Mouse (Mus musculus) heart, postnatal 0 days (tissue): ENCODE data around the gene Emilin2.

Experiments
- CTCF ChIP-seq: IDR thresholded peaks from 2 replicates; pipeline ENCODE4 v1.5.1; 2016; ENCODE audit warnings: antibody characterized with exemption, control low read depth, low read depth
- EP300 ChIP-seq: IDR thresholded peaks from 2 replicates; pipeline ENCODE4 v1.6.1; 2016; ENCODE audit warnings: antibody characterized with exemption, low read depth

GRCm38 (mm10) chr17:71221383-71221782 lies 90.4 kb downstream of the Emilin2 start:
- TF ChIP-seq EP300 (no peak), CTCF (no peak)
